Mouse (Mus musculus): ENCODE data around the gene Ablim1.

DNA sequence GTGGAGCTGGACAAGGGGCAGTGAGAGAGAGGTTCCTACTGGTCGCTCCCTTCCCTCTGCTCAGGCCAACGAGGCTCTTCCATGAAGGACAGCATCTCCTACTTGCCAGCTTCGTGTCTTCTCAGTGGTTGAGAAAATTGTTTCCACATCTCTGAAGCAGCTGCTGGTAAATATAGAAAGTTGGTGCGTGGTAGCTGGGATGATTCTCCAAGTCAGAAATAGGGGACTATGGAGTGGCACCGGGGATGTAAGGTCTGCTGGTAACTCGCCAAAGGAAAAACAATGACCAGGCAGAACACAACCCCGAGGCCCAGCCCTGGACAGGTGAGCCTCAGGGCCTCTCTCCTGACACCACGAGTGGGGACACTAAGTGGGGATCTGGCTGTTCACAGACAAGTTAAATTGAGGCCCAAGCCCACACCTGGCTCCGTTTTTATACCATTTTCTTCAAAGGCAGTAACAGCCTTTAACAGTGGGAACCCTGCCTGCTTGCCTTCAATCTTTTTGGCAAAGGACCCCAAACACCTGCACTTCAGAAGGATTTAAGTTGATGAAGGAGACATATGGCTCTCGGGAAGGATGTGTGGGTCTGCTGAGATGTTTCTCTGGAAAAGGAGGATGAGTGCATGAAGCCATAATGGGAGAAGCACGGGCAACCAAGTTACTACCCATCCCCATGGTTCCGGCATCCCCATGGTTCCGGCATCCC is 175.7 kb downstream of the Ablim1 start:
- TF ChIP-seq TAL1 (IDR thresholded peaks at IDR 0.05; ENCODE audit: low read length) (no peak), GATA1 (IDR thresholded peaks at IDR 0.05; ENCODE audit: low read length) (no peak)
